Mouse (Mus musculus) liver, embryonic 15.5 days (tissue): ENCODE data around the gene Ptch2. TPM values are rescaled to one million over a fixed set of nuclear protein-coding genes. Genes with fewer than 3 reads are reported as not detected.
A peak's percentile ranks its signal among the peaks of the same experiment; 100 is the strongest.

ENCODE experiments used
- ATAC-seq: fragments of 200-750 bp; cut with Nextera tagmentation; 2 replicates; pipeline ENCODE4 v1.8.0; 2017; ENCODE audit warnings: moderate number of reproducible peaks, mild to moderate bottlenecking, moderate library complexity; ENCODE audit not compliant: insufficient read depth
- H3K27ac ChIP-seq: fragments of 300-500 bp; sonication (generic); replicated peaks from 2 replicates; pipeline ENCODE4 v1.5.1; 2015; ENCODE audit warnings: mild to moderate bottlenecking, inconsistent platforms
- H3K27me3 ChIP-seq: fragments of 300-500 bp; sonication (generic); 2 replicates; pipeline ENCODE4 v1.6.1; 2015; ENCODE audit warnings: mild to moderate bottlenecking, inconsistent platforms
- H3K36me3 ChIP-seq: fragments of 300-500 bp; sonication (generic); replicated peaks from 2 replicates; pipeline ENCODE4 v1.6.1; 2015; ENCODE audit warnings: moderate library complexity, mild to moderate bottlenecking, inconsistent platforms
- H3K4me1 ChIP-seq: fragments of 300-500 bp; sonication (generic); replicated peaks from 2 replicates; pipeline ENCODE4 v1.6.1; 2015; ENCODE audit warnings: inconsistent platforms
- H3K4me2 ChIP-seq: fragments of 300-500 bp; sonication (generic); 2 replicates; pipeline ENCODE4 v1.6.1; 2015; ENCODE audit warnings: moderate library complexity, mild to moderate bottlenecking, inconsistent platforms
- H3K4me3 ChIP-seq: fragments of 300-500 bp; sonication (generic); replicated peaks from 2 replicates; pipeline ENCODE4 v1.5.1; 2015; ENCODE audit warnings: mild to moderate bottlenecking, inconsistent platforms
- H3K9ac ChIP-seq: fragments of 300-500 bp; sonication (generic); 2 replicates; pipeline ENCODE4 v1.6.1; 2015; ENCODE audit warnings: moderate library complexity, mild to moderate bottlenecking, inconsistent platforms
- H3K9me3 ChIP-seq: fragments of 300-500 bp; sonication (generic); replicated peaks from 2 replicates; pipeline ENCODE4 v1.6.1; 2016; ENCODE audit warnings: inconsistent platforms
- WGBS: fragments of 180-500 bp; shearing (Covaris S2); methylation state at CpG from one replicate; pipeline ENCODE4 v1.1.7; 2015; ENCODE audit warnings: mixed read lengths; ENCODE audit not compliant: insufficient replicate concordance; 5-methylcytosine and 5-hydroxymethylcytosine counted together
- polyA plus RNA-seq: library from polyadenylated mRNA; unstranded; fragments of >200 nt; fragmentation: Nextera tagmentation; extraction: Ambion mirVana; gene quantifications from 2 replicates; pipeline ENCODE4 v1.2.1, GENCODE M21; 2015

Ptch2 gene
- polyA plus RNA-seq, 1 experiment from 2014 or later, result 0.56 TPM

- H3K4me2 ChIP-seq, result no peak overlapping the region
- H3K4me3 ChIP-seq, result no peak overlapping the region
- peaks cover 15% of the 10 kb centered on the region; the same call in 1 of the 2 replicates for H3K36me3 ChIP-seq
- no peak overlapping the region for H3K9ac ChIP-seq
- peaks cover 30% of the 10 kb centered on the region for H3K27me3 ChIP-seq
- H3K4me1 ChIP-seq, result peaks cover 51% of the 10 kb centered on the region
- 77% methylated on average over 6 of the region's 6 CpGs for WGBS
- ATAC-seq, result no peak
- H3K9me3 ChIP-seq, result no peaks in the 10 kb centered on the region
- no peak overlapping the region for H3K27ac ChIP-seq
Measured at GRCm38 (mm10) chr4:117130790-117131189, 34.9 kb downstream of the Ptch2 start.

- ATAC-seq, result no peak
- Histone ChIP-seq H3K4me3 (no peak overlapping the region), H3K4me1 (peaks cover 52% of the 10 kb centered on the region), H3K9me3 (no peaks in the 10 kb centered on the region), H3K9ac (no peak overlapping the region), H3K36me3 (peaks cover 15% of the 10 kb centered on the region; the same call in 1 of the 2 replicates), H3K27ac (no peak overlapping the region), H3K4me2 (no peak overlapping the region), H3K27me3 (peaks cover 30% of the 10 kb centered on the region)
- 74% methylated on average over 6 of the region's 6 CpGs for WGBS
Measured at GRCm38 (mm10) chr4:117131198-117131597, 35.3 kb downstream of the Ptch2 start.

- Histone ChIP-seq H3K36me3 (peaks cover 15% of the 10 kb centered on the region; the same call in 1 of the 2 replicates), H3K9ac (no peak overlapping the region), H3K9me3 (no peaks in the 10 kb centered on the region), H3K4me2 (peak overlapping the region; percentile 98), H3K27ac (no peak overlapping the region), H3K4me3 (peak overlapping the region; percentile 80), H3K27me3 (peaks cover 30% of the 10 kb centered on the region), H3K4me1 (peaks cover 48% of the 10 kb centered on the region)
- ATAC-seq, result no peak
- 40% methylated on average over 7 of the region's 7 CpGs for WGBS
Measured at GRCm38 (mm10) chr4:117131890-117132793, 36.3 kb downstream of the Ptch2 start.

- Histone ChIP-seq H3K4me1 (peaks cover 47% of the 10 kb centered on the region), H3K36me3 (peaks cover 15% of the 10 kb centered on the region; the same call in 1 of the 2 replicates), H3K9ac (peak overlapping the region; percentile 76; the same call in 1 of the 2 replicates), H3K27ac (no peak overlapping the region), H3K9me3 (no peaks in the 10 kb centered on the region), H3K4me3 (peak overlapping the region; percentile 80), H3K4me2 (peak overlapping the region; percentile 98), H3K27me3 (peaks cover 30% of the 10 kb centered on the region)
- no peak for ATAC-seq
- 20% methylated on average over 11 of the region's 11 CpGs for WGBS
Measured at GRCm38 (mm10) chr4:117132794-117133143, 36.9 kb downstream of the Ptch2 start.

- H3K4me3 ChIP-seq, result peak overlapping the region; percentile 80
- ATAC-seq, result peak; percentile 2; the same call in 1 of the 2 replicates
- H3K36me3 ChIP-seq, result peaks cover 10% of the 10 kb centered on the region; the same call in 1 of the 2 replicates
- peak overlapping the region; percentile 76 for H3K9ac ChIP-seq
- H3K27me3 ChIP-seq, result peaks cover 30% of the 10 kb centered on the region
- H3K4me2 ChIP-seq, result peak overlapping the region; percentile 98
- peaks cover 47% of the 10 kb centered on the region for H3K4me1 ChIP-seq
- no peak overlapping the region for H3K27ac ChIP-seq
- under 1% methylated on average over 42 of the region's 42 CpGs for WGBS
- no peaks in the 10 kb centered on the region for H3K9me3 ChIP-seq
Measured at GRCm38 (mm10) chr4:117133366-117133796, 37.5 kb downstream of the Ptch2 start.

- Histone ChIP-seq H3K9ac (peak within 1 kb of the TSS; percentile 76), H3K27me3 (peaks cover 30% of the 10 kb centered on the region), H3K4me3 (peak within 1 kb of the TSS; percentile 80), H3K4me2 (peak within 1 kb of the TSS; percentile 98), H3K36me3 (0 out of 2 replicates have a peak, but pooled peaks cover 4% of the 10 kb centered on the region), H3K27ac (peak within 1 kb of the TSS; percentile 79), H3K4me1 (peaks cover 50% of the 10 kb centered on the region), H3K9me3 (no peaks in the 10 kb centered on the region)
- 2% methylated on average over 48 of the region's 48 CpGs for WGBS
- ATAC-seq, result peak; percentile 71
Measured at GRCm38 (mm10) chr4:117133817-117134600, 38.1 kb downstream of the Ptch2 start, which contains the start of gene Plk3. Gene Plk3 (minus strand): TSS chr4:117133963.

GRCm38 (mm10) chr4:117134601-117134995 lies 38.7 kb downstream of the Ptch2 start:
- Histone ChIP-seq H3K27me3 (peaks cover 30% of the 10 kb centered on the region), H3K4me3 (peak overlapping the region; percentile 80; the same call in 1 of the 2 replicates), H3K27ac (peak overlapping the region; percentile 79), H3K9me3 (no peaks in the 10 kb centered on the region), H3K4me1 (peaks cover 52% of the 10 kb centered on the region), H3K4me2 (peak overlapping the region; percentile 98), H3K9ac (no peak overlapping the region), H3K36me3 (0 out of 2 replicates have a peak, but pooled peaks cover 4% of the 10 kb centered on the region)
- 25% methylated on average over 2 of the region's 2 CpGs for WGBS
- no peak for ATAC-seq

- Histone ChIP-seq H3K9ac (0 out of 2 replicates have a peak overlapping the region, but pooled peaks have one; percentile 2), H3K36me3 (no peaks in the 10 kb centered on the region), H3K9me3 (no peaks in the 10 kb centered on the region), H3K27ac (peak overlapping the region; percentile 79), H3K27me3 (peaks cover 28% of the 10 kb centered on the region), H3K4me1 (peaks cover 57% of the 10 kb centered on the region), H3K4me2 (peak overlapping the region; percentile 47), H3K4me3 (no peak overlapping the region)
- 14% methylated on average over 8 of the region's 8 CpGs for WGBS
- peak; percentile 72 for ATAC-seq
Measured at GRCm38 (mm10) chr4:117136034-117136433, 40.2 kb downstream of the Ptch2 start.

GRCm38 (mm10) chr4:117138295-117139216 lies 42.7 kb downstream of the Ptch2 start:
- H3K4me3 ChIP-seq, result no peak overlapping the region
- no peak overlapping the region for H3K9ac ChIP-seq
- peaks cover 41% of the 10 kb centered on the region for H3K4me1 ChIP-seq
- ATAC-seq, result no peak
- no peaks in the 10 kb centered on the region for H3K9me3 ChIP-seq
- 70% methylated on average over 17 of the region's 17 CpGs for WGBS
- no peaks in the 10 kb centered on the region for H3K36me3 ChIP-seq
- H3K4me2 ChIP-seq, result no peak overlapping the region
- peaks cover 6% of the 10 kb centered on the region for H3K27me3 ChIP-seq
- H3K27ac ChIP-seq, result peak overlapping the region; percentile 30; the same call in 1 of the 2 replicates

GRCm38 (mm10) chr4:117139217-117139612 lies 43.3 kb downstream of the Ptch2 start:
- Histone ChIP-seq H3K4me3 (no peak overlapping the region), H3K27ac (peak overlapping the region; percentile 30; the same call in 1 of the 2 replicates), H3K9ac (no peak overlapping the region), H3K36me3 (no peaks in the 10 kb centered on the region), H3K4me1 (peaks cover 36% of the 10 kb centered on the region), H3K9me3 (no peaks in the 10 kb centered on the region), H3K27me3 (0 out of 2 replicates have a peak, but pooled peaks cover 4% of the 10 kb centered on the region), H3K4me2 (no peak overlapping the region)
- WGBS, result 0% methylated on average over 2 of the region's 2 CpGs
- no peak for ATAC-seq
